Mouse (Mus musculus) CD8-positive naive resting alpha-beta T cell, adult 2 months (primary cell): ENCODE results near the gene Agap2.
"Not testable (repeated sequence)": the region's sequence is repeated elsewhere in the genome, so short reads cannot be mapped to it uniquely, and the experiment has no call there.

Source experiments
- DNase-seq, 2 experiments: peaks; one replicate each; pipeline ENCODE4 v3.0.0; 2022; ENCODE audit warnings: low read depth in 2 of 2, low spot score in 2 of 2

Agap2 gene

DNA sequence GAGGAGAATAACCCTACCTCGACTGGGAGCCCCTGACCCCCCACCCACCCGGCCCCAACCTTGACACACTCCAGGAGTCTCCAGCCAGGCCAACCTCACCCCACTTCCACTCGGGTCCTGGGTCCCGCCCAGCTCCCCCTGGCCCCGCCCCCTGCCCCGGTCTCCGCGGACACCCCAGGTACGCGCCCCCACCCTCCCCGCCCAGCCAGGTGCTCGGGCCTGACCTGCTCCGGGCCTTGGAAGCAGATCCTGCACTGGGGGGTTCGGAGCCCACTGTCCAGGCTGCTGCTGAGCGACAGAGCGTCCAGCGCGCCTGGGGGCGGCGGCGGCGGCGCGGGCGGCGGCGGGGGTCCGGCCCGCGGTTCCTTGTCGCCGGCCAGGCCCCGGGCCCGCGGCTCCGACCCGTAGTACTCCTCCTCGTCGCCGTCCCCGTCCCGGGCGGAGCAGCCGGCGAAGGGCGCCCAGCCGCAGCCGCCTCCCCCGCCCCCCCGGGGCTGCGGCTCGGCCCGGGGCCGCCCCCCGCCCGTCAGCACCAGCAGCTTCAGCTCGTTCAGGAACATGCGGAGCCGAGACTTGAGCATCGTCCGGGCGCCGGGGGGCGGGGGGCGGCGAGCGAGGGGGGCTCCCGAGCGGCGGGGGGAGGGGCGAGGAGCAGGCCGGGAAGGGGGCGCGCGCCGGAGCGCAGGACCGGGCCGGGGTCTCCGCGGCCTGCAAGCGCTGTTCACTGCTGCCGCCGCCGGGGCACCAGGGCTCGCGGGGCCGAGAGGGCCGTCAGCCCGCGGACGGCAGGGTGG, 15.7 kb upstream of the Agap2 start:
- no peak for DNase-seq

DNA sequence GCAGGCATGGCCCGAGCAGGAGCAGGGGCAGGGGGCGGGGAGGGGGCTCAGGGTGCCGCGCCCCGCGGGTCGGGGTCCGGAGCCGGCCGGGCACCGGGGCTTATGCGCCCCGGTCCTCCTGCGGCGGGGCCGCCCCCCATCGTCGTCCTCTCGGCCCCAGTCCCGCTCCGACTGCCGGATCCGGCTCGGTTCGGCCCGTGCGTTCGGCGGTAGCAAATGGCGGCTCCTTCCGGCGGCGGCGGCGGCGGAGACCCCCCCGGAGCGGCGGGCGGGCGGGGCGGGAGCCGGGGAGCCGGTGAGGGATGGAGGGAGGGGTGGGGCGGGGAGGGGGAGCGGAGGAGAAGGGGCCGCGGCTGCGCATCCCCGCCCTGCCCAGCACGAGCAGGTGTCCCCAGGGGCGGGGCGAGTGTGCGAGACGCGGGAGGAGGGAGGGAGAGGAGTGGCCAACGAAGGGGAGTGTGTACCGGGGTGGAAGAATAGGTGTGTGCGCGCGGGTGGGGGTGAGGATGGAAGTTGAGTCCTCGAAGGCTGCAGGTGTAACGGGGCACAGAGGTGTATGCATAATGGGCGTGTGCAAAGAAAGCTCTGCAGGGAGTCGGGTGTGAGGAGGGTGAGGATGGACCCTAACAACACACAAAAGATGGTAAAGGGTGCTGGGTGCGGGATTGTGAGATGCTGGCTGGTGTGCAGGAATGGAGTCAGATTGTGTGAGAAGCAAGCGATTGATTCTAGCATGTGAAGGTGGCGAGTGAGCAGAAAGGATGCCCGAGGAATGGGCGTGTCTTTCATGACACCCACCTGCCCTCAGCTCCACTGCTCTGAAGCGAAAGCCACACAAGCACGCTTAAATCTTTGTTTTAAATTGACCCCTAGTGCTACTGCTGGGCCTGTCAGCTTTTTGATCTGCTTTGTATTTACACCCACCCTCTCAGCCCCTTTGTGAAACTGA, 14.8 kb upstream of the Agap2 start, which contains the start of gene March9:
TSS of gene March9 (minus strand) at position 217 of the 949 bp plus-strand sequence.
- peak; percentile 45 to 58 for DNase-seq

DNA sequence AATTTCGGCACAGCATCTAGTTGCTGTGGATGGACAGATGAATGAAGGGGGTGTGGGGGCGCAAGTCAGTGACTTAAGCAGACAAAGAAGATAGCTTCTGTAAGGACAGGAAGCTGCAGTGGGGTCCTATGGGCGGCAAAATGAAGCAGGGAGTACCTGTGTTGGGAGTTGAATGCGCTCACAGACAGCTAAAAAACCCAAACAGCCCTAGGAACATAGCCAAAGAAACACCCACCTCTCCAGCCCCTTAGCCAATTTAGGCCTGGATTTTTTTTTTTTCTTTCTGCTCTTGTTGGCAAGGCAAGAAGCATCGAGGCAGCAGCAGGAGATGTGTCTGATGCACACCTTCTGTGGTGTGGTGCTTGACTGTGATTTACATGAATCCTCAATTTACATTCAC, 14.0 kb upstream of the Agap2 start:
- DNase-seq = no peak

DNA sequence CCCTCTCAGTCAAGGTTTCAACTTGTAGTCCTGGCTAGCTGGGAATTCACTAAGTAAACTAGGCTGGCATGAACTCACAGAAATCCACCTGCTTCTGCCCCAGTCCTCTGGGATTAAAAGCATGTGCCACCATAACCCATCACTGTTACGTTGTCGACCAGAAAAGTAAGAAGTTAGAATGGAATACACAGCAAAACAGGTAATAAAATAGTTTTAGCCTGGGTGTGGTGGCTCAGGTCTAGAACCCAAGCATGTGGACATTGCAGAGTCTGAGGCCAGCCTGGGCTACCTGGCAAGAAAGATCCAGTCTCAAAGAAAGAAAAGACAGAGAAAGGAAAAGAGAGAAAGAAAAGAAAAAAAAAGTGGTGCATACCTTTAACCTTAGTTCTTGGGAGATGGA, 13.6 kb upstream of the Agap2 start:
- DNase-seq = no peak

DNA sequence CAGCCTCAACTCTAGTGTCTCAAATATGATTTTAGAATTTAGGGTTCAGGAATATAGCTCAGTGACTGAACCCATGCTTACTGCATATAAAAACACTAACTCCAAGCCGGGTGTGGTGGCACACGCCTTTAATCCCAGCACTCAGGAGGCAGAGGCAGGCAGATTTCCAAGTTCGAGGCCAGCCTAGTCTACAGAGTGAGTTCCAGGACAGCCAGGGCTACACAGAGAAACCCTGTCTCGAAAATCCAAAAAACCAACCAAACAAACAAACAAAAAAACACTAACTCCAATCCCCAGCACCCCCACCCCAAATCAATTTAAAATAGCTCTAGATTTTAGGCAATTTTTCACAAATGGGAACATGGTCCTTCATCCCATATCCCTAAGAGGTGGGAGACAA, 13.0 kb upstream of the Agap2 start:
- DNase-seq = not testable (repeated sequence)

DNA sequence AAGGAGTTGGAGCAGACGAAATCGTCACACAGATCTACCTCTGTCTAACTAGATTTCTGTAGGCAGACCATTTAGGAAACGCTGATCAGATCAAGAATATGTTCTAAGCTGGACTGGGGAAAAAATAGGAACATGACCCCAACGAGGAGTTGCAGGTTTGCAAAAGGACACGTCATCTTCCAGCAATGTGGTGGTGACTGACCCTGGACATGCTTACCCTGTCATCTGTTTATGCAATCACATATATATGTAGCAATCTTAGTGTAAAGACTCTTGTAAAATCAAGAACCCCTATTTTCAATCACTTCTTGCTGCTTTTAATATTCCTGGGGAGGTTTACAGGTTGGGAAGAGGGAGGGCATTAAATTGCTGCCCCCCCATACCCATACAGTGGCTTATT, 12.6 kb upstream of the Agap2 start:
- no peak for DNase-seq

DNA sequence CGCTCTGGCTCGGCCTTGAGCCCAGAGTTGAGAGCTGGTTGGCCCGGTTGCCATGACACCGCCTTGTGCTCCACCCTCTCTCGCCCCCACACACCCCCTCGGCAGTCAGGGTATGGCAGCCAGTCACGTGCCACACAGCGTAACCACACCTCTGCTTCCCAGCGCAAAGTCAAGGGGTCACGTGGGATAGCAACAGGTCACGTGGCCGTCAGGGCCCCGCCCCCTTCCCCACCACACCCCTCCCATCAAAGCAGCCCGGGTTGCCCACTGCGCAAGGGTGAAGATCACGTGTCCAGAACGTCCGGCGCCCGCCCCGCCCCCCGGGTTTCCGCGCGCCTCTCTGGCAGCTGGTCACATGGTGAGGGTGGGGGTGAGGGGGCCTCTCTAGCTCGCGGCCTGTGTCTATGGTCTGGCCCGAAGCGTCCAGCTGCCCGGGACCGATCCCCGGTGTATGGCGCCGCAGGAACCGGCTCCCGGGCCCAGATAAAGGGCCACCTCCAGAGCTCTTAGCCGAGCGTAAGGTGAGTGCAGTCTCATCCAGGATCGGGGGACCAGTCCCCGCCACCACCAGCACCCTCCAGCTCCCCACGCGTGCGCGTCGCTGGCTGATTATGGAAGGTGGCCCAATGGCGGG, 11.7 kb upstream of the Agap2 start, which contains the start of gene Cdk4:
TSS of gene Cdk4 (plus strand) at position 296 of the 634 bp plus-strand sequence.
- peak; percentile 92 to 95 for DNase-seq

DNA sequence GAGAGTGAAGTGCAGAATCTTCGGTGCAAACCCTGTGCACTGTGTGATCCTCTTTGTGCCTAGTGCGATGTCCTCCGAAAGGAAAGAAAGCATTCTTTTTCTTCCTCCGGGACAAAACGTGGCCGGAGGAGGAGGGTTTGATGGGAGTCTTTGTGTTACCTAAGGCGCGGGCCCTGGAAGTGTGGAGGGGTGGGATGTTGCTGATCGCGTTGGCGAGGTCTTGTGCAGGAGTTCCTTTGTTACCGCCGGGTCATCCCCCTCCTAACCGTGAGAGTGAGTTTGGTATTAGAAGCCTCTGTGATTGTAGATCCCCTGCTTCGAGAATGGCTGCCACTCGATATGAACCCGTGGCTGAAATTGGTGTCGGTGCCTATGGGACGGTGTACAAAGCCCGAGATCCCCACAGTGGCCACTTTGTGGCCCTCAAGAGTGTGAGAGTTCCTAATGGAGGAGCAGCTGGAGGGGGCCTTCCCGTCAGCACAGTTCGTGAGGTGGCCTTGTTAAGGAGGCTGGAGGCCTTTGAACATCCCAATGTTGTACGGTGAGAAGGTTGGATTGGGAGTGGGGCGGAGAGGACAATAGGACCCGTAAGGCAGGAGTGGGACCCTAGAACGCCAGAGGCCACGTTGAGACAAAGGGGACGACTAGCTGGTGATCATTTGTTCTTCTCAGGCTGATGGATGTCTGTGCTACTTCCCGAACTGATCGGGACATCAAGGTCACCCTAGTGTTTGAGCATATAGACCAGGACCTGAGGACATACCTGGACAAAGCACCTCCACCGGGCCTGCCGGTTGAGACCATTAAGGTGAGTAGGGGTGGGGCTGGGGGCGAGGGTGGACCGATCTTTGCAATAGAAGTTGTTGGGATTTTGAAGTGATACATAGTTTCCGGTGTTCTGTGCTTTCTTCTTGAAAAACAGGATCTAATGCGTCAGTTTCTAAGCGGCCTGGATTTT, 10.9 kb upstream of the Agap2 start:
- no peak for DNase-seq

DNA sequence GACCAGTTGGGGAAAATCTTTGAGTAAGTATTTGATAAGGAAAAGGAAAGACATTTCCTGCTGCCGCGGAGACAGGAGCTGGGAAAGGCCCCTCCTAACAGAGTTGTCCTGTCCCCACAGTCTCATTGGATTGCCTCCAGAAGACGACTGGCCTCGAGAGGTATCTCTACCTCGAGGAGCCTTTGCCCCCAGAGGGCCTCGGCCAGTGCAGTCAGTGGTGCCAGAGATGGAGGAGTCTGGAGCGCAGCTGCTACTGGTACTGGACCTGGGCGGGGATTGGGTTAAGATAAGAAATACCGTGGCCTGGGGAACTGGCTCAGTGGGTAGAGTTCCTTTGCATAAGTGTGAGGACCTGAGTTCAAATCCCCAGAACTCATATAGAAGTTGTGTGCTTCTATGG, 9.1 kb upstream of the Agap2 start:
- no peak for DNase-seq

DNA sequence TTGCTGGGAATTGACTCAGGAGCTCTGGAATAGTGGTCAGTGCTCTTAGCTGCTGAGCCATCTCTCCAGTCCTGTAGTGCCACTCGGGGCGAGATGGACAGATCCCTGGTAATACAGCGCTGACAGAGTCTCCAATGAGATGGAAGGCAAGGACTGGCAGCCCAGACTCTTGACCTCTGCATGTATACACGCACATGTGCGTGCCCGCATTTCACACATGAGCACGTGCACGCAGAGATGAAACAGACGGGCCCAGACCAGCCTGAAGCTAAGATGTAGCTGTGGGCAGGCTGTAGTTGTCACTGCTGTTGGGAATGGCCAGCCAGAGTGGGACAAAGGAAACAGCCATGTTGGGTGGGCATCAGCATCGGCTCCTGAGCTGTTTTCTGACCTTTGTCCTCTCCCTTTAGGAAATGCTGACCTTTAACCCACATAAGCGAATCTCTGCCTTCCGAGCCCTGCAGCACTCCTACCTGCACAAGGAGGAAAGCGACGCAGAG, 8.5 kb upstream of the Agap2 start:
- DNase-seq = no peak

DNA sequence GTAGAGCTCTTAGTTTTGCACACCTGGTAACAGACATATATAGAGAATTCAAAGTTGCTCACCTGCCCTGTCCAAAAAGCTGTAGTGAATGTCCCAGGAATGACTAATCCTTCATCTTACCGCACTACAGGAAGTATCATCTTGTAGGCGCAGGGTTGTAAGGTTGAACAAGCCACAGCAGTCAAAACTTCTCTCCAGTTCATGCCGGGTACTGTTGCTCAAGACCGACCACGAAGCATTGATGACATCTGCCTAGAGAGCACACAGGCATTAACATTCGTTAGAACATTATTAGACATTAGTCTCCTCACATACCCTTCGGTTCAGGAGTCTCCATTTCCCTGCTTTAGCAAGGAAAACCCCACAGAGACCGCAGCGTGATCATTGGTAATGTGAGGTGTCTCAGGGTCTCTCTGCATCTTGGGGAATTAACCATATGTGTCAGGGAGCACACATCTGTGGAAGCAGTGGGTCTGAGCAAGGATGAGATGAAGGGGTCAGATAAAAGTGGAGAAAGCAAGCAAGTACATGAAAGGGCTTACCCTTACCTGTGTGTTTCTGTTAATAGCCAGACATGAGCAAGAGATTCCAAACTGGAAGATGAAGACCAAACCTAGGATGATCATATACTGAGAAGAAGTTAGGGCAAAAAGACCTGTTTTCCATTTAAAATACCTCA, 6.6 kb upstream of the Agap2 start:
- DNase-seq = no peak

DNA sequence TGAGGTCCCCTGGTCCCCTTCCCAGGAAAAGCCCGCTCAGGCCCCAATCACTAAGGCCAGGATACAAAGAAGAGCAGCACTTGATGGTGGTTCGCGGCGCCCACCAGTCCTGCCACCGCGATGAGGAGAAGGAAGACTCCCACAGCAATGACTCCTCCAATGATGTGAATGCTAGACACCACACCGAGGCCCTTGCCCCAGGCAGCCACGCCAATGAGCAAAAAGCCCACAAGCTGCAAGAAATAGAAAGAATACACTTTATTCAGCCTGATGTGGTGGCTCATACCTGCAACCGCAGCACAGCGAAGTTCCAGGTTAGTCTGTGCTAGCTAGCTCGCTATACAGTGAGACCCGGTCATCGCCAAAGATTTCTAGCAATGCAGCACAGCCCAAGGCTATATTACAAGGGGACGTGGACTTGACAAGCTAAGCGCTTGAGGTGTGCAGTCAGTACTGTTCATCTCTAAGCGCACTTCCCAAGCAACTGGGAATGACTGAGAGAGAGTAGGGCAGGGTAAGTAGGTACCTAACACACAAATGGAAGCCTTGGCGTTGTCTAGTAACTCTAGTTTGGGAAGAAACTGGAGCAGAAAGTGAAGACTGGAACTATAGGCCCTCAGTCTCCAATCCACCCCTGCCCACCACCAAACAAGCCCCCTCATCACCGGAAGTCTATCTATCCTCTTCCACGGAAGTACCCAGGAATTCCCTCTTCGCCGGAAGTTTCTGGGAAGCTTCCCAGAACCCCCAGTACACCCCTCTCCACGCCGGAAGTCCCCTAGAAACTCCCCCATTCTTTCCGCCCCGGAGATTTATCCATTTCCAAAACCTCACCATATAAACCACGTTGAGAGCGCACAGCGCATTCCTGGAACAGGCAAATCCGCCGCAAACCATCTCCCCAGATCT, 5.5 kb upstream of the Agap2 start:
- DNase-seq = no peak

DNA sequence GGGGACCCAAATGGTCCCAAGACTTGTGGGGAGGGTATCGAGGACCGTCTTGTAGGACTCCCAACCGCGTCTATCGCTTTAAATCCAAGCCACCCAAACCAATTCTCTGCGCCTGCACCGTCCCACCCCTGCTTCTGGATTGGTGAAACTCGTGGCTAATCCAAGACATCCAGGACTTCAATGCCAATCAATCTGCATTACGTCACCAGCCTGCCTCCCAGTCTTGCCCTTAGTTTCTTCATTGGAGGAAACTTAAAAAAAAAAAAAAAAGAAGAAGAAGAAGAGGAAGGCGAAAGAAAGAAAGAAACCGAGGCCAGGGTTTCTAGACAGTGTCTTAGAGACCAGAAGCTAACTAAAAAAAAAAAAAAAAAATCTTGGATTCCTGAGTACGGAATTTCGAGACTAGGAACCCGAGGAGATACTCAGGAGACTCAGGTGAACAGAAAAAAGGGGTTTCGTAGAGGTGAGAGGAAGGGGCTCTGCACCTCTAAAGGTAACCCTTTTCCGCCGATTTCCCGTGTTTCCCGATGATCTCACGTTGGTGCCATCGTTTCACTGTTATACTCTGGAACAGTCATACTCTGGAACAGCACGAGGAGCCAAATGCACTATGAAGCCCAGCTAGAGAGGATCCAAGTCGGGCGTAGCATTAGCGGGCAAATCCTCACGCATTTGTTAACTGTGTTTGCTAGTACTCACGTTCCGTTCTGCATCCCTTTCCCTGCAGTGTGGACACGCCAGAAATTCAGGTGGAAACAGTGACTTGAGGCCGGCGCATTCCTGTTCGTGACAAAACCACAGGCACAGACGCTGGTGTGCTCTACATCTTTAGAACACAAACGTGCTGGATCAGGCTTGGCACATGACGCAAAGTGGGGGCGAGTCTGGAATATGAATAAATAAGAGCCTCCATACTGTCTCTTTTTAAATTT, 4.6 kb upstream of the Agap2 start, which contains the start of gene Tspan31:
TSS of gene Tspan31 (minus strand) at position 75 of the 932 bp plus-strand sequence.
- DNase-seq = no peak

DNA sequence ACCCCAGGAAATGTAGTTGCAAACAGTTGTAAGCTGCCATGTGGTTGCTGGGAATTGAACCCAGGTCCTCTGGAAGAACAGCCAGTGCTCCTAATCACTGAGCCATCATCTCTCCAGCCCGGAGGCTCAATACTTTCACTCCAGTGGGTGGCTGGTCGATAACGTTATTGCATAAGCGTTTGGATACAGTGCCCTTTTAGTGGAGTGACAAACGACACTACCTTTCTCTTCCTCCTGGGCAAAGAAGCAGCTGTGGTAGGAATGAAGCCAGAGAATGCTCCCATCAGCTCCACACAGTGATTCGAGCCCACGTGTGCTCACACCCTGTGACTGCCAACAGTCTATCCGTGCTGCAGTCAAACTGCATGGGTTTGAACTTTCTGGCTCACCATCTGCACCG, 3.9 kb upstream of the Agap2 start:
- DNase-seq = no peak

DNA sequence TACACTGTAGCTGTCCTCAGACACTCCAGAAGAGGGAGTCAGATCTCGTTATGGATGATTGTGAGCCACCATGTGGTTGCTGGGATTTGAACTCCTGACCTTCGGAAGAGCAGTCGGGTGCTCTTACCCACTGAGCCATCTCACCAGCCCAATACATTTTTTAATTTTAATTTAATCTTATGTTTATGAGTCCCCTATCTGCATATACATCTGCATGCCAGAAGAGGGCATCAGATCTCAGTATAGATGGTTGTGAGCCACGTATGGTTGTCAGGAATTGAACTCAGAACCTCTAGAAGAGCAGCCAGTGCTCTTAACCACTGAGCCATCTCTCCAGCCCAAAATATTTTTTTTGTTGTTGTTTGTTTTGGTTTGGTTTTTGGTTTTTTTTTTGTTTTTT, 2.8 kb upstream of the Agap2 start:
- DNase-seq = not testable (repeated sequence)

DNA sequence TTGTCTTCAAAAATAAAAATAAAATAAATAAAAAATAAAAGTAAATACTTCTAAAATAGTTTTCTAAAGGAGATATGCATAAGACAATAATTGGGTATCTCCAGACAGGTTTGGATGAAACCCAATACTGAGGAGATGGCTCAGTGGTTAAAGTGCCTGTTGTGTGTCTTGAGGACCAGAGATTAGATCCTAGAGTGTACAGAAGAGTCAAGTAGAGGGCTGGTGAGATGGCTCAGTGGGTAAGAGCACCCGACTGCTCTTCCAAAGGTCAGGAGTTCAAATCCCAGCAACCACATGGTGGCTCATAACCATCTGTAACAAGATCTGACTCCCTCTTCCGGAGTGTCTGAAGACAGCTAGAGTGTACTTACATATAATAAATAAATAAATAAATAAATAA, 2.1 kb upstream of the Agap2 start:
- not testable (repeated sequence) for DNase-seq

DNA sequence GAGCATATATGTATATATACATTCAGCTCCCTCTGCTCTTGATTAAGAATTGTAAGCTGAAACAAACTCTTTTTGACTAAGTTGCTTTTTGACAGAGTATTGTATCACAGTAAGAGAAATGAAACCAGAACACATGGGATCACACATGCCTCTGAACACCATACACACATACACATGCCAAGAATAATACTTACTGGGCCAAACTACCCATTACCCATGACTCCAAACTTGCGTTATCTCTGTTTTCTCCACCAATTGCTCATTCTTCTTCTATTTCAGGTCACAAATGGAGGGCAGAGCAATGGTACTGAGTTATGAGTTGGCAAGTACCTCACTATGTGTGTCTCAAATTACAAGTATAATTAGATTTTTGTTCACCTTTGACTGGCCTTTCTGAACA, 1.1 kb upstream of the Agap2 start:
- no peak for DNase-seq
